15 mouse cellular contexts compared by ENCODE assay signal in genomic region chr5:131801924-131802323, GRCm38 (mm10).
DNase-seq lines count a peak whose midpoint lies in the region; ATAC-seq and TF ChIP-seq lines count a peak whose summit lies in the region.
"Had no signal": no experiment of that assay in that cellular context is flagged by ENCODE, and none has a peak within 500 bp of the region (broad histone marks: within the 10 kb centered on the region; RNA-seq: fewer than 3 reads in every experiment).

No protein-coding gene starts in this region.

- H3K4me2 ChIP-seq in kidney, embryonic 16.5 days (replicated peaks; ENCODE audit: low read depth, low read length) = no peak overlapping the region
- no peak overlapping the region for H3K4me2 ChIP-seq in forebrain, embryonic 15.5 days (replicated peaks)
- no peak overlapping the region for H3K4me2 ChIP-seq in hindbrain, embryonic 14.5 days (replicated peaks)
- no peak overlapping the region for H3K4me2 ChIP-seq in midbrain, postnatal 0 days (ENCODE audit: low read depth, low read length, poor library complexity, severe bottlenecking)
- no peak overlapping the region for H3K4me2 ChIP-seq in stomach, postnatal 0 days (replicated peaks; ENCODE audit: low read depth)
- H3K4me2 ChIP-seq: limb, embryonic 15.5 days had no signal

- TF ChIP-seq CTCF in midbrain, postnatal 0 days (IDR thresholded peaks at IDR 0.05) = no peak
- no peak for TF ChIP-seq CTCF in stomach, postnatal 0 days (IDR thresholded peaks at IDR 0.05; ENCODE audit: low read depth)

- H3K9ac ChIP-seq in kidney, embryonic 16.5 days (replicated peaks; ENCODE audit: low read length) = no peak overlapping the region
- no peak overlapping the region for H3K9ac ChIP-seq in forebrain, embryonic 15.5 days (replicated peaks)
- no peak overlapping the region for H3K9ac ChIP-seq in hindbrain, embryonic 14.5 days
- no peak overlapping the region for H3K9ac ChIP-seq in midbrain, postnatal 0 days (replicated peaks; ENCODE audit: low read length, poor library complexity, severe bottlenecking)
- no peak overlapping the region for H3K9ac ChIP-seq in stomach, postnatal 0 days (ENCODE audit: low read length)
- H3K9ac ChIP-seq: limb, embryonic 15.5 days had no signal

- H3K4me1 ChIP-seq in kidney, embryonic 16.5 days (ENCODE audit: insufficient read depth, low read length) = peaks cover 16% of the 10 kb centered on the region
- H3K4me1 ChIP-seq in forebrain, embryonic 15.5 days = peaks cover 75% of the 10 kb centered on the region
- peaks cover 40% of the 10 kb centered on the region for H3K4me1 ChIP-seq in hindbrain, embryonic 14.5 days (replicated peaks; ENCODE audit: control insufficient read depth, insufficient read depth, low read length)
- H3K4me1 ChIP-seq in midbrain, postnatal 0 days (ENCODE audit: insufficient read depth, low read length) = peaks cover 10% of the 10 kb centered on the region
- H3K4me1 ChIP-seq in stomach, postnatal 0 days (replicated peaks; ENCODE audit: control insufficient read depth, insufficient read depth) = no peaks in the 10 kb centered on the region

- TF ChIP-seq EP300 in stomach, postnatal 0 days (optimal IDR thresholded peaks at IDR 0.05) = no peak

- DNase-seq in kidney, adult 8-10 months = no peak
- no peak for DNase-seq in hindbrain, embryonic 14.5 days (ENCODE audit: low spot score)
- peak; percentile 56 for DNase-seq in midbrain, postnatal 0 days (ENCODE audit: low spot score)
- no peak for DNase-seq in liver
- DNase-seq in stomach, postnatal 0 days (ENCODE audit: low spot score) = no peak
- DNase-seq: cerebellum, adult 11-12 months; gastrocnemius, postnatal 10 days; heart, postnatal 10 days; lung, adult 18-20 months; thymus, adult 18-20 months had no signal

- ATAC-seq in kidney, embryonic 16.5 days (ENCODE audit: low FRiP score, low TSS enrichment) = peak; percentile 70
- ATAC-seq in forebrain, embryonic 15.5 days (replicated peaks) = peak; percentile 57
- peak; percentile 64 for ATAC-seq in hindbrain, embryonic 14.5 days (ENCODE audit: low FRiP score)
- no peak for ATAC-seq in midbrain, postnatal 0 days (ENCODE audit: low FRiP score)
- ATAC-seq in stomach, postnatal 0 days (ENCODE audit: low FRiP score, low TSS enrichment) = no peak
- ATAC-seq: intestine, postnatal 0 days had no signal

- no peak overlapping the region for H3K4me3 ChIP-seq in kidney, embryonic 16.5 days (ENCODE audit: low read length)
- no peak overlapping the region for H3K4me3 ChIP-seq in forebrain, embryonic 15.5 days
- H3K4me3 ChIP-seq in hindbrain, embryonic 14.5 days (replicated peaks; ENCODE audit: low read length) = no peak overlapping the region
- no peak overlapping the region for H3K4me3 ChIP-seq in midbrain, postnatal 0 days (ENCODE audit: low read depth, low read length)
- no peak overlapping the region for H3K4me3 ChIP-seq in stomach, postnatal 0 days (ENCODE audit: low read depth, low read length)
- H3K4me3 ChIP-seq: limb, embryonic 15.5 days had no signal

- H3K27me3 ChIP-seq in kidney, embryonic 16.5 days (ENCODE audit: insufficient read depth, low read length) = no peaks in the 10 kb centered on the region
- no peaks in the 10 kb centered on the region for H3K27me3 ChIP-seq in forebrain, embryonic 15.5 days
- H3K27me3 ChIP-seq in hindbrain, embryonic 14.5 days (ENCODE audit: control insufficient read depth, insufficient read depth, low read length) = no peaks in the 10 kb centered on the region
- no peaks in the 10 kb centered on the region for H3K27me3 ChIP-seq in midbrain, postnatal 0 days (ENCODE audit: insufficient read depth, low read length)
- H3K27me3 ChIP-seq in stomach, postnatal 0 days (ENCODE audit: control insufficient read depth, insufficient read depth, low read length) = no peaks in the 10 kb centered on the region
- H3K27me3 ChIP-seq: limb, embryonic 15.5 days had no signal

- no peak overlapping the region for H3K27ac ChIP-seq in kidney, embryonic 16.5 days (ENCODE audit: low read length)
- peak overlapping the region; percentile 66 for H3K27ac ChIP-seq in forebrain, embryonic 15.5 days (replicated peaks)
- H3K27ac ChIP-seq in hindbrain, embryonic 14.5 days = peak overlapping the region; percentile 34; the same call in 1 of the 2 replicates
- no peak overlapping the region for H3K27ac ChIP-seq in midbrain, postnatal 0 days (ENCODE audit: low read depth, low read length)
- H3K27ac ChIP-seq in stomach, postnatal 0 days (replicated peaks) = no peak overlapping the region
- H3K27ac ChIP-seq: limb, embryonic 15.5 days; macrophage had no signal

- WGBS in kidney, embryonic 16.5 days = 25% methylated on average over 6 of the region's 6 CpGs
- 31% methylated on average over 6 of the region's 6 CpGs for WGBS in forebrain, embryonic 15.5 days
- 27% methylated on average over 6 of the region's 6 CpGs for WGBS in hindbrain, embryonic 14.5 days
- 31% methylated on average over 6 of the region's 6 CpGs for WGBS in midbrain, postnatal 0 days
- WGBS in stomach, postnatal 0 days = 60% methylated on average over 6 of the region's 6 CpGs

- H3K36me3 ChIP-seq in kidney, embryonic 16.5 days (ENCODE audit: insufficient read depth, low read length) = no peaks in the 10 kb centered on the region
- no peaks in the 10 kb centered on the region for H3K36me3 ChIP-seq in forebrain, embryonic 15.5 days
- H3K36me3 ChIP-seq in hindbrain, embryonic 14.5 days (replicated peaks; ENCODE audit: control insufficient read depth, insufficient read depth) = no peaks in the 10 kb centered on the region
- H3K36me3 ChIP-seq in midbrain, postnatal 0 days (ENCODE audit: insufficient read depth, low read length) = no peaks in the 10 kb centered on the region
- H3K36me3 ChIP-seq in stomach, postnatal 0 days (ENCODE audit: control insufficient read depth, insufficient read depth, low read length) = no peaks in the 10 kb centered on the region
- H3K36me3 ChIP-seq: limb, embryonic 15.5 days had no signal

- no peaks in the 10 kb centered on the region for H3K9me3 ChIP-seq in kidney, embryonic 16.5 days (ENCODE audit: low read length)
- H3K9me3 ChIP-seq in forebrain, embryonic 15.5 days = no peaks in the 10 kb centered on the region
- H3K9me3 ChIP-seq in hindbrain, embryonic 14.5 days (ENCODE audit: control insufficient read depth, low read length) = no peaks in the 10 kb centered on the region; the same call in 1 of the 2 replicates
- H3K9me3 ChIP-seq in midbrain, postnatal 0 days (ENCODE audit: low read length) = no peaks in the 10 kb centered on the region
- no peaks in the 10 kb centered on the region for H3K9me3 ChIP-seq in stomach, postnatal 0 days (ENCODE audit: control insufficient read depth, low read length)
- H3K9me3 ChIP-seq: limb, embryonic 15.5 days had no signal

Comparison
In these comparisons a context has a peak if more than half of its experiments do, and no peak if none do; other contexts are left out.
1. ATAC-seq: peak in kidney, embryonic 16.5 days (single experiment), forebrain, embryonic 15.5 days (single experiment) and hindbrain, embryonic 14.5 days (single experiment); none in midbrain, postnatal 0 days (single experiment) and stomach, postnatal 0 days (single experiment).
2. H3K27ac ChIP-seq: peak in forebrain, embryonic 15.5 days (single experiment) and hindbrain, embryonic 14.5 days (single experiment); none in kidney, embryonic 16.5 days (single experiment), midbrain, postnatal 0 days (single experiment) and stomach, postnatal 0 days (single experiment).